Mouse (Mus musculus) liver, embryonic 12.5 days (tissue): ENCODE measurements at regions not wholly inside any gene's neighbourhood (a gene's known extent, or its start where the extent isn't known, plus 50 kb on each side); places are given as distances from the start of the nearest gene placed in this dataset.

Experiments used
- ATAC-seq: fragments of 200-750 bp; cut with Nextera tagmentation; 2 replicates; pipeline ENCODE4 v1.8.0; 2017; ENCODE audit warnings: moderate number of reproducible peaks, mild to moderate bottlenecking, moderate library complexity
- H3K27ac ChIP-seq: fragments of 300-500 bp; sonication (generic); 2 replicates; pipeline ENCODE4 v1.5.1; 2016; ENCODE audit warnings: mild to moderate bottlenecking
- H3K27me3 ChIP-seq: fragments of 300-500 bp; sonication (generic); replicated peaks from 2 replicates; pipeline ENCODE4 v1.6.1; 2016; ENCODE audit warnings: mild to moderate bottlenecking, moderate library complexity
- H3K36me3 ChIP-seq: fragments of 300-500 bp; sonication (generic); 2 replicates; pipeline ENCODE4 v1.6.1; 2016; ENCODE audit warnings: mild to moderate bottlenecking, moderate library complexity
- H3K4me1 ChIP-seq: fragments of 300-500 bp; sonication (generic); 2 replicates; pipeline ENCODE4 v1.6.1; 2016
- H3K4me2 ChIP-seq: fragments of 300-500 bp; sonication (generic); 2 replicates; pipeline ENCODE4 v1.6.1; 2016; ENCODE audit warnings: mild to moderate bottlenecking, moderate library complexity
- H3K4me3 ChIP-seq: fragments of 300-500 bp; sonication (generic); 2 replicates; pipeline ENCODE4 v1.5.1; 2016; ENCODE audit warnings: mild to moderate bottlenecking, moderate library complexity
- H3K9ac ChIP-seq: fragments of 300-500 bp; sonication (generic); 2 replicates; pipeline ENCODE4 v1.6.1; 2016; ENCODE audit warnings: mild to moderate bottlenecking, moderate library complexity
- H3K9me3 ChIP-seq: fragments of 300-500 bp; sonication (generic); replicated peaks from 2 replicates; pipeline ENCODE4 v1.6.1; 2016; ENCODE audit warnings: mild to moderate bottlenecking, moderate library complexity
- WGBS: fragments of 180-500 bp; shearing (Covaris S2); methylation state at CpG from one replicate; pipeline ENCODE4 v1.1.7; 2016; ENCODE audit not compliant: insufficient replicate concordance; 5-methylcytosine and 5-hydroxymethylcytosine counted together

DNA sequence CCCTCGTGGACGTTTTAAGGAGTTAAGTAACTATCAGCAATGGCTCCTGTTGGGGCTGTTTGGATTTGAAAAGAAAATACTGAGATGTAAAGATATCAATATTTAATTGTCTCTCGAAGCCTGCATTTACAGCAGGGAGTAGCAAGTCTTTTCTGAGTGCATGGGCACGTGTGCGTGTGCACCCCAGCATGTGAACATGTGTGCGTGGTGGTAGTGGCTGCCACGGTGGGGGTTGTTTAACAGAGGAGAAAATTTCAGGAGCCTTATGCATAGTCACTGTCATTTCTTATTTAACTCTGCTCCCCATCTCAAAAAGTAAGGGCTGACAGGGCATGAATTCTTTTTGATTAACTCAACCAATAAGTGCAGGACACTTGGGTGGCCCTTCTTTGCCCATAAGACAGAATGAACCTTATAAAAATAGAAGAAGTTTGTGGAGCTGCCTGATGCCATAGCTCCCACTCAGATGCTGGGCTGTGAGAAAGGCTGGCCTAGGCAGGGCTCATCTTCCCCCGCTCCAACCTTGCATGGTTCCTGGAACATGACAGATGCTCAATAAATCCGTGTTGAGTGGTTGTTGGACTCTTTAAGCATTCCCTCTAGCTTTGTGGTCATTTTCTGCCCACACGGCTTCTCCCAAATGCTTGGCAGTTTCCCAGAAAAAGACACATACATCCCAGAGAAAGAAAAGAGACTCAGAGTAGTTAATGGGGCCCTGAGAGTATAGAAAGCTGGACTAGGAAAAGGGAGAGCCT lies 294.2 kb upstream of the Gm4791 start:
- Histone ChIP-seq H3K36me3 (no peaks in the 10 kb centered on the region), H3K4me1 (no peaks in the 10 kb centered on the region), H3K27me3 (no peaks in the 10 kb centered on the region), H3K27ac (no peak overlapping the region), H3K9me3 (no peaks in the 10 kb centered on the region), H3K4me2 (no peak overlapping the region), H3K4me3 (no peak overlapping the region), H3K9ac (no peak overlapping the region)
- 56% methylated on average over 10 of the region's 10 CpGs for WGBS
- ATAC-seq = no peak

DNA sequence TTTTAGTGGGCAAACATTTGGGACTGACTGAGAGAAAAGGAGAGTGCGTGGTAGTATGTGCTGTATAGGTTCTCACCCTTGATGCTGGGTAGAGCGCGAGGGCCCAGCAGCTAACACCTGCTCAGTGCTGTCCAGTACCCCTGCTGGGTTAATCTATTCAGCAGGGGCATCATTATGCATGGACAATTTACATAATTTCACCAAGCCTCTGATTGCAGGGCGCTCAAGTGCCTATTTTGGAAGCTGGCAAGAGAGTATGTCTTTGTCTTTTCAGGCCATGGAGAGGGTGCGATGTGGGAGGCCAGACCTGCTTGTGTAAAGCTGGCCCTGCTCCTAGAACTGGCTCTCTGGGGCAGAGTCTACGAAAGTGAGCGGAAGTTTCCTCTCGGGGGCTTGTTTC lies 294.9 kb upstream of the Gm4791 start:
- Histone ChIP-seq H3K4me1 (no peaks in the 10 kb centered on the region), H3K27me3 (no peaks in the 10 kb centered on the region), H3K9ac (no peak overlapping the region), H3K36me3 (no peaks in the 10 kb centered on the region), H3K4me2 (no peak overlapping the region), H3K27ac (no peak overlapping the region), H3K9me3 (no peaks in the 10 kb centered on the region), H3K4me3 (no peak overlapping the region)
- WGBS = 51% methylated on average over 8 of the region's 8 CpGs
- no peak for ATAC-seq

DNA sequence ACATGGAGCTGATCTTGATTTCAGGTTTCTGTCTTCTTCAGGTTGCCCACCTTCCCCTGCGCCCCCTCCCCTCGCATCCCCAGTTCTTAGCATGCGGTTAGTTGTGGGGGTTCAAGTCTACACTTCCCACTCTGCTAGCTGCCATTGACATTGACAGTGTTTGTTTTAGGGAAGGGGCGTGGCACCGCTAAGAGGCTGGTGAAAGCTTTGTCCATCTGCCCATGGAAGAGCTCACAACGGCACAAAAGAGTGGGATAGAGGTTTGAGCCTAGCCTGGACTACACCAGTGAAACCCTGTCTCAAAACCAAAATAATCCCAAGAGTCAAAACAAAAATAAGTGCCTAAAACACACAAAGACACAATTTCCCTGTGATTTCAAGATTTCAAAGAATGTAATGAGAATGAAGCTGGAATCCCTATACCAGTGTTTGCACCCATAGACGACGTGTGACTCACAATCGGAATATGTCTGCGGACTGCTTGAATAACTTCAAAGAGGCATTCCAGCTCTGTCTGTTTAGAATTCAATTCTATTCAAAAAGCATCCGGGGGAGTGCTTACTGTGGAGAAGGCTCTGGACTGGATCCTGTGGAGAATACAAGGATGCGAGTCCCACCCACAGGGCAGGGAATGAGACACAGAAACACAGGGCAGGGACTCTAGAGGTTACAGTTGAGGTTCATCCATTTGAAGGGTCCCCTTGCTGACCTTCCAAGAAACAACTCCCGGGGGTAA lies 295.5 kb upstream of the Gm4791 start:
- Histone ChIP-seq H3K36me3 (no peaks in the 10 kb centered on the region), H3K4me2 (no peak overlapping the region), H3K9me3 (no peaks in the 10 kb centered on the region), H3K4me1 (no peaks in the 10 kb centered on the region), H3K27ac (no peak overlapping the region), H3K4me3 (no peak overlapping the region), H3K27me3 (no peaks in the 10 kb centered on the region), H3K9ac (no peak overlapping the region)
- WGBS = 64% methylated on average over 13 of the region's 13 CpGs
- ATAC-seq = no peak

DNA sequence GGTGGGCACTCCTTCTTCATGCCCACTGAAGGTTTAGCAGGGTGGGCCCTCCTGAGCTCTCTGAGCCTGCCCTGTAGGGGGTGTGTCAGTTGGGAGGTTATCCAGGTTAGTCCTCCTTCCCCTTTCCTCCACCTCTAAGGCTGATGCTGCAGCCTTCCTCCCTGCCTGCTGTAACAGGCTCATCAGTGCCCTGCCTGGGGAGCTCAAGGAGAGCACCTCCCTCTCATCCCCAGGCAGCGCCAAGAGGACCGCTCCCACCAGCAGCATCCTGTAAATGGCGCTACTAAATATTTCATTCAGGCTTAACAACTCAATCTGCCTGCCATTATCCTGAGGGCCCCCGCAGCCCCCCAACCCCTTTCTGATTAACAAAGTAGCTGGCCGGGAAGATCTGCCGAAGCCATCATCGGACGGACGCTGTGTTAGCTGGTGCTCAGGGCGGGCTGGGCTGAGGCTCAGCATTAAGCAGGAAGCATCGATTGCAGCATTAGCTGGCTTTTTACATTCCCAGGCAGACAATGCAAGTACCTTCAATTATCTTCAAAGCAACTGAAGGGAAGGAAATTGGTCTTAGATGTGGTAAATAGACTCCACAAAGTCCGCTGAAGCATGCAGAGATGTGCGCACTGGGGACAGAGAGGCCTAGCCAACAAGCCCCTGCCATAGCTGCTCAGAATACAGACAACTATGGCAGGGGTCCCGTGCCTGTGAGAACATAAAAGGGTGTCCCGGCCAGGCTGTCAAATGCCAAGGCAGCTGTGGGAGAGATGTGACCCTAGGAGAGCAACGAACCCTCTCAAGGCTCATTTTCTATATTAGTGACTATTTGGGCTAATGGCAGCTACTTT lies 296.3 kb upstream of the Gm4791 start:
- H3K9ac ChIP-seq = no peak overlapping the region
- no peaks in the 10 kb centered on the region for H3K9me3 ChIP-seq
- WGBS = 35% methylated on average over 16 of the region's 16 CpGs
- no peak overlapping the region for H3K4me2 ChIP-seq
- no peak overlapping the region for H3K27ac ChIP-seq
- no peak overlapping the region for H3K4me3 ChIP-seq
- no peaks in the 10 kb centered on the region for H3K27me3 ChIP-seq
- no peaks in the 10 kb centered on the region for H3K4me1 ChIP-seq
- no peak for ATAC-seq
- no peaks in the 10 kb centered on the region for H3K36me3 ChIP-seq

DNA sequence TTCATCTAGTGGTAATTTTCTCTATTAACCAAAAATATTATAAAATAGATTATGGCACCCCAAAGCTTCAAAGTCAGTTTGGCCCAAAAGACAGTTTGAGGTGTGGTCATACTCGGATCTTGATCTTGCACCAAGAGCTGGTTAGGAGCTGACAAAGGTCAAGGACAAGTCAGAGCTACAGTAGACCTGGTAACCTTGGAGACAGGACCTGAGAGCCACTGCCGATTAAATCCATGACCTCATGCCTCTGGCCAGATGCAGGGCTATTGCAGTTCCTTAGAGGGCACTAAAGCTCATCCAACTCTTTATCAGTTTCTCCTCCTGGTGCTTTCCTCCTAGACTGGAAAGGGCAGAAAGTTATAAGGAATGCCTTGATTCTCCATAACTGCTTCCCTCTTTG lies 302.4 kb upstream of the Gm4791 start:
- no peaks in the 10 kb centered on the region for H3K4me1 ChIP-seq
- no peak overlapping the region for H3K4me3 ChIP-seq
- H3K4me2 ChIP-seq = no peak overlapping the region
- H3K27ac ChIP-seq = no peak overlapping the region
- WGBS = 44% methylated on average over 2 of the region's 2 CpGs
- H3K27me3 ChIP-seq = no peaks in the 10 kb centered on the region
- no peaks in the 10 kb centered on the region for H3K36me3 ChIP-seq
- no peaks in the 10 kb centered on the region; the same call in 1 of the 2 replicates for H3K9me3 ChIP-seq
- no peak for ATAC-seq
- H3K9ac ChIP-seq = no peak overlapping the region

DNA sequence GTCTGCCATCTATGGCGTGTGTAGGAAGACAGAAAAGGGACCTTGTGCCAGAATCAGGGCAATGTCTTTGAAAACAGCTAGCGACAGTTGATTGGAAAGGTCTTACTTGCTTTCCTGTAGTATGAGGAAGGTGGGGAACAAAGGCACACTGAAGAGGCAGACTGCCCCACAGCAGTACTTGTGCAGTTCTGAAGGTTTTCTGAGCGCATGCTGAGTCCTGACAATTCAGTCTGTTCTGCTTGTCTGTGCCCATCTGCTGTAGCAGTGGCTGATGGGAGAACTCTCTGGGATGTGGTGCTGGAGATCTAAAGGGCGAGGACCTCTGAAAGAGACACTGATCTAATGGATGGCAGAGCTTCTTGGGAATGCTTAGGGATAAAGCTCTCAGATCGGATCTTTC lies 309.2 kb upstream of the Gm4791 start:
- 56% methylated on average over 5 of the region's 5 CpGs for WGBS
- H3K27me3 ChIP-seq = no peaks in the 10 kb centered on the region
- H3K4me1 ChIP-seq = no peaks in the 10 kb centered on the region
- ATAC-seq = no peak
- no peaks in the 10 kb centered on the region; the same call in 1 of the 2 replicates for H3K9me3 ChIP-seq
- H3K4me3 ChIP-seq = no peak overlapping the region
- H3K36me3 ChIP-seq = no peaks in the 10 kb centered on the region
- no peak overlapping the region for H3K27ac ChIP-seq
- no peak overlapping the region for H3K4me2 ChIP-seq
- H3K9ac ChIP-seq = no peak overlapping the region

DNA sequence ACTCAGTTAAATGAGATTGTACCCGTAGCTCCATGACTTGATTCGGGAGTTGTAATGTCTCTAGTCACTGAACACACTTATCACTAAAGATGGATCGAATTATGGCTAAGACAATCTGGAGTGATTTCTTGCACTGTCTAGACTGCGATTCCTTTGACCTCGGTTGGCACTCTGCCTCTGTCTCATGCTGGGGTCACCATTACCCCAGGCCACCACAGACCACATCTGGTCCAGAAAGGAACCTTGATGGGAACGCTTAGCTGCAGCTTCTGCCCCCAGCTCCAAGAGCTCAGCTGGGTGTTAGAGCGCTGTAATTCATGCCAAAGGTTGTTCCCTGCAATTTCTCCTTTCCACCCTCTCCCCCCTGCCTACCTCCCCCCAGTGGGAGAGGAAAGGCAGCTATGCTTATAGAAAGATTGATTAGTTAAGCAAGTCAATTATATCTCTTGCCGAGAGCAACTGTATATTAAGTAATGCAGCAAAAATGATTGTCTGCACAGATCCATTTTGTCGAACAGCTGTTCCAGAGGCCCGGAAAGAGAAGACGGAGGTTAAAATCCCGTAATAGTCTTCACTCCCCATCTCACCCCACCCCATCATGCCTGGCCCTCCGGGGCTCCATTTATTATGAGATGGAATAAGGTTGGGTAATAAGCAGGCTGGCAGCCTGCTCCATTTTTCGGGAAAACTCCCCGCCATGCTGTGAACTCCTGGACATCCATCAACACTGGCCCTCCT lies 314.3 kb upstream of the Gm4791 start:
- Histone ChIP-seq H3K27me3 (no peaks in the 10 kb centered on the region), H3K4me3 (no peak overlapping the region), H3K9me3 (no peaks in the 10 kb centered on the region), H3K4me2 (no peak overlapping the region), H3K4me1 (no peaks in the 10 kb centered on the region), H3K27ac (no peak overlapping the region), H3K9ac (no peak overlapping the region), H3K36me3 (no peaks in the 10 kb centered on the region)
- 70% methylated on average over 15 of the region's 15 CpGs for WGBS
- no peak for ATAC-seq

DNA sequence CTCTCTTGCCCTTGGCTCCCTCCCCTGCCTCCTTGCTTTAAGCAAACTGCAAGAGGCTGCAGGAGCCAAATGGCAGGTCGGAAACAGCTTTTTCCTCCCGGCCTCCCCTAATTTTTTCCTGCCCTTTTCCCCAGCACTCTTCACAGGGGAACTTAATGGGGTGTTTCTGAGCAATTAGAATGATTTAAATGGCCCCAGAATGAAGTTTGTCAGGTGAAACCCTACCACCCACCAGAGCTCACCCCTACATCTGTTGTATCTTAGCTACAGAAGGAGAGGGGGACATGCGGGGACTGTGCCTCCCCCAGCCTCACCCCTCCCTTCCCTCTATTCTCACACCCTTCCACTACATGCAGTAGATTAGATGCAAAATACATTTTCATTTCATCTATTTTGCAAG lies 326.5 kb upstream of the Gm4791 start:
- no peak for ATAC-seq

DNA sequence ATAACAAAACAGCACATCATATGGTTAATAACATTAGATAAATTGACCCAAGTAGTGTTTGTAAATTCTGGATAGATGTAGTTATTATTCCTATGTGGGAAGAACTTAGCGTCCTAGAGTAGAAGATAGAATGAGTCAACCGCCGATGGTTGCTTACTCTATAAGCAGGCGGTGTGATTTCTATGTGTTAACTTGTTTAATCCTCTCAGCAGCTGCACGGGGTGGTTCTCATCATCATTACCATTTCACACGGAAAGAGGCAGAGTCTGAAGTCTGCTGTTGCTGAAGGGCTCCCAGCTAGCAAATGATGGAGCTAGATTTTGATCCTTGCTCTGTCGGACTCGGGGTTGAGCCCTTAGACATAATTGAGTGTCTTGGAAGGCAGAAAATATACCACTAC lies 334.6 kb upstream of the 4931429L15Rik start:
- Histone ChIP-seq H3K4me2 (no peak overlapping the region), H3K27ac (no peak overlapping the region), H3K4me3 (no peak overlapping the region), H3K36me3 (no peaks in the 10 kb centered on the region), H3K4me1 (no peaks in the 10 kb centered on the region), H3K27me3 (no peaks in the 10 kb centered on the region), H3K9me3 (no peaks in the 10 kb centered on the region), H3K9ac (no peak overlapping the region)
- ATAC-seq = no peak
- 72% methylated on average over 8 of the region's 8 CpGs for WGBS

More for the DNA sequence above, 326.5 kb upstream of the Gm4791 start:
- H3K36me3 ChIP-seq = no peaks in the 10 kb centered on the region
- H3K9me3 ChIP-seq = no peaks in the 10 kb centered on the region
- no peak overlapping the region for H3K4me3 ChIP-seq
- H3K4me1 ChIP-seq = no peaks in the 10 kb centered on the region
- H3K4me2 ChIP-seq = no peak overlapping the region
- 35% methylated on average over 3 of the region's 3 CpGs for WGBS
- no peak overlapping the region for H3K9ac ChIP-seq
- no peak overlapping the region for H3K27ac ChIP-seq
- no peaks in the 10 kb centered on the region for H3K27me3 ChIP-seq

DNA sequence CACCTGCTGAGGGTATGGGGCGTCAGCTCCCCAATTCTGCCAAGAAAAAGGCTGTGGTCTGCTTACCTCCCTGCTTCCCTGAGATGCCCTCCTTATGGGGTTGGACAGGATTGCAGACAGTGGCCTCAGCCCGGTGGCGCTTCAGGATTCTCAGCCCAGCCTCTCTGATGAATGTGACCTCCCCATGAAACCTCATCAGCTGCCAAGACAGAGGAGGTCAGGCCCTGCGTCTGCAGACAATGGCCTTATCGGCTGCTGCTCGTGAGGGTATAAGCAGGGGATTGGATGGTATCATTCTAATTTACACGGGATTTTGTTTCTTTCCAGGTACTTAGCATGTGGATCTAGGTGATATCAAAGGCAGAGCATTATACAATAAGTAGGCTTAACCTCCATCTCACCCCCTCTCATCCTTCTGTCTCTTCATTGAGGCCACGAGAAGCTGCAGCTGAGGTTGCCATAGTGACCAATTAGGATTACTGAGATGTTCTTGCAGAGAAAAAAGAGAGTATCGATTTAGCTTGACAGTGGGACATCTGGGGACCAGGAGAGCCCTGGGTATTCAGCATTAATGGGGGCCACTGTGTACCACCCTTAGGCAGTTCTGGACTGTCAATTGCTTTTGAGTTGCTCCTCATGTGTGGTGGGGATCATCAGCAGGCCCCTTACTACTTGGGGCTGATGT lies 327.6 kb upstream of the 4931429L15Rik start:
- H3K9ac ChIP-seq = no peak overlapping the region
- H3K27ac ChIP-seq = no peak overlapping the region
- H3K4me2 ChIP-seq = no peak overlapping the region
- no peak for ATAC-seq
- H3K4me1 ChIP-seq = no peaks in the 10 kb centered on the region
- no peaks in the 10 kb centered on the region for H3K36me3 ChIP-seq
- 56% methylated on average over 9 of the region's 9 CpGs for WGBS
- no peaks in the 10 kb centered on the region for H3K27me3 ChIP-seq
- no peak overlapping the region for H3K4me3 ChIP-seq
- no peaks in the 10 kb centered on the region for H3K9me3 ChIP-seq

DNA sequence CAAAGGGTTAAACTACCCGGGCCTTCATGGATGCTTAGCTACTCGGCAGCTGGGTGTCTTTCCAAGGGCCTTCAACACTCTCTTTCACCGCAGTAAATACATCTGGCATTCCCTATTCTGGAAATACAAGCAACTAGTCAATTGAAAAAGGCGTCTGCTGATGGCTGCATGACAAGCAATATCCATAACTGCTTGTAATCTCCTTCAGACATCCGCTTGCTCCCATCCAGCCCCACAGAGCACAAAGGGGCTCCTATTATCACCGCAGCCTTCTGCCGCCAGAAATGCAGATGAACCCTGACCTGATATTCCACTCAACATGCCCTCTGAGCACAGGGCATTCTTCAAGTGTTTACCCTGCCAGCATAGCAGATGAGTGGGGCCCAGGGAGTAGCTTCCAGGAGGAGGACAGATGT lies 325.7 kb upstream of the 4931429L15Rik start:
- H3K27me3 ChIP-seq = no peaks in the 10 kb centered on the region
- no peak overlapping the region for H3K9ac ChIP-seq
- H3K4me3 ChIP-seq = no peak overlapping the region
- no peaks in the 10 kb centered on the region for H3K4me1 ChIP-seq
- H3K4me2 ChIP-seq = no peak overlapping the region
- H3K36me3 ChIP-seq = no peaks in the 10 kb centered on the region
- 53% methylated on average over 7 of the region's 7 CpGs for WGBS
- no peaks in the 10 kb centered on the region for H3K9me3 ChIP-seq
- H3K27ac ChIP-seq = no peak overlapping the region
- no peak for ATAC-seq
